Mouse (Mus musculus) limb, embryonic 11.5 days (tissue): Measurements from ENCODE around the gene Gm36864. TPM values are rescaled to one million over a fixed set of nuclear protein-coding genes. Genes with fewer than 3 reads are reported as not detected.
"Not testable (repeated sequence)": the region's sequence is repeated elsewhere in the genome, so short reads cannot be mapped to it uniquely, and the experiment has no call there.

Experiments
- ATAC-seq: fragments of 200-750 bp; cut with Nextera tagmentation; 2 replicates; pipeline ENCODE4 v1.8.0; 2017; ENCODE audit warnings: low read depth; ENCODE audit not compliant: insufficient number of reproducible peaks, low FRiP score, low TSS enrichment
- DNase-seq: peaks from one replicate; pipeline ENCODE4 v3.0.0-alpha.2; 2015; ENCODE audit warnings: low spot score
- H3K27ac ChIP-seq: fragments of 300-500 bp; sonication (generic); replicated peaks from 2 replicates; pipeline ENCODE4 v1.5.1; 2014; ENCODE audit warnings: low read depth, mild to moderate bottlenecking, low read length
- H3K27me3 ChIP-seq: fragments of 300-500 bp; sonication (generic); 2 replicates; pipeline ENCODE4 v1.6.1; 2014; ENCODE audit warnings: mild to moderate bottlenecking, low read length, mixed read lengths; ENCODE audit not compliant: control insufficient read depth, insufficient read depth
- H3K36me3 ChIP-seq: fragments of 300-500 bp; sonication (generic); 2 replicates; pipeline ENCODE4 v1.6.1; 2014; ENCODE audit warnings: mild to moderate bottlenecking, low read length, moderate library complexity, mixed read lengths; ENCODE audit not compliant: control insufficient read depth, insufficient read depth
- H3K4me1 ChIP-seq: fragments of 300-500 bp; sonication (generic); 2 replicates; pipeline ENCODE4 v1.6.1; 2014; ENCODE audit warnings: low read length, mixed read lengths; ENCODE audit not compliant: control insufficient read depth, insufficient read depth
- H3K4me2 ChIP-seq: fragments of 300-500 bp; sonication (generic); 2 replicates; pipeline ENCODE4 v1.6.1; 2014; ENCODE audit warnings: low read depth, mild to moderate bottlenecking, moderate library complexity; ENCODE audit not compliant: severe bottlenecking
- H3K4me3 ChIP-seq: fragments of 300-500 bp; sonication (generic); 2 replicates; pipeline ENCODE4 v1.5.1; 2014; ENCODE audit warnings: low read depth, low read length
- H3K9ac ChIP-seq: fragments of 300-500 bp; sonication (generic); 2 replicates; pipeline ENCODE4 v1.6.1; 2014; ENCODE audit warnings: mild to moderate bottlenecking, low read length
- H3K9me3 ChIP-seq: fragments of 300-500 bp; sonication (generic); 2 replicates; pipeline ENCODE4 v1.6.1; 2016; ENCODE audit warnings: low read length; ENCODE audit not compliant: control insufficient read depth
- WGBS: fragments of 180-500 bp; shearing (Covaris S2); extraction: QIAGEN DNeasy Blood & Tissue Kit; methylation state at CpG from one replicate; pipeline ENCODE4 v1.1.7; 2014; 5-methylcytosine and 5-hydroxymethylcytosine counted together
- polyA plus RNA-seq: library from polyadenylated mRNA; unstranded; fragments of >200 nt; fragmentation: Nextera tagmentation; extraction: Ambion mirVana; gene quantifications from 2 replicates; pipeline ENCODE4 v1.2.1, GENCODE M21; 2014

The Gm36864 gene
- polyA plus RNA-seq, 1 experiment from 2014 or later = not detected

- 86% methylated on average over 5 of the region's 6 CpGs for WGBS
- H3K4me3 ChIP-seq, H3K27me3 ChIP-seq, H3K9me3 ChIP-seq, H3K27ac ChIP-seq, H3K4me1 ChIP-seq, DNase-seq, H3K36me3 ChIP-seq, ATAC-seq, H3K4me2 ChIP-seq, H3K9ac ChIP-seq: not testable (repeated sequence)
These were observed 13.6 kb upstream of the Gm36864 start for GRCm38 (mm10) chr7:44222335-44222734.

- no peaks in the 10 kb centered on the region for H3K36me3 ChIP-seq
- no peaks in the 10 kb centered on the region for H3K27me3 ChIP-seq
- no peak within 1 kb of the TSS for H3K9ac ChIP-seq
- no peak within 1 kb of the TSS for H3K4me3 ChIP-seq
- no peak for ATAC-seq
- WGBS = 42% methylated on average over 1 of the region's 1 CpGs
- H3K27ac ChIP-seq = no peak within 1 kb of the TSS
- no peak within 1 kb of the TSS for H3K4me2 ChIP-seq
- no peak for DNase-seq
- H3K4me1 ChIP-seq = no peaks in the 10 kb centered on the region
- no peaks in the 10 kb centered on the region for H3K9me3 ChIP-seq
These were observed 10.9 kb upstream of the Gm36864 start, which contains the start of gene Klk1 for GRCm38 (mm10) chr7:44225076-44225475. TSS of gene Klk1 (plus strand) at chr7:44225360.

- ATAC-seq (no peak), DNase-seq (no peak)
- WGBS = 65% methylated on average over 2 of the region's 2 CpGs
- Histone ChIP-seq H3K9me3 (no peaks in the 10 kb centered on the region), H3K36me3 (no peaks in the 10 kb centered on the region), H3K27me3 (no peaks in the 10 kb centered on the region), H3K27ac (no peak overlapping the region), H3K4me3 (no peak overlapping the region), H3K4me1 (no peaks in the 10 kb centered on the region), H3K4me2 (no peak overlapping the region), H3K9ac (no peak overlapping the region)
These were observed 3.9 kb downstream of the Gm36864 start for GRCm38 (mm10) chr7:44239913-44240312.

DNA sequence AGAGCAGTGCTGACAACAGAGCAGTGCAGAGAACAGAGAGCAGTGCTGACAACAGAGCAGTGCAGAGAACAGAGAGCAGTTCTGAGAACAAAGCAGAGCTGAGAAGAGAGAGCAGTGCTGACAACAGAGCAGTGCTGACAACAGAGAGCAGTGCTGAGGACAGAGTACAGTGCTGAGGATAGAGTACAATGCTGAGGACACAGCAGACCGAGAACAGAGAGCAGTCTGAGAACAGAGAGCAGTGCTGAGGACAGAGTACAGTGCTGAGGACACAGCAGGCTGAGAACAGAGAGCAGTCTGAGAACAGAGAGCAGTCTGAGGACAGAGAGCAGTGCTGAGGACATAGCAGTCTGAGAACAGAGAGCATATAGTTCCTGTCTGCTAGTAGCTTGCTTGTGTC lies 4.7 kb downstream of the Gm36864 start:
- no peaks in the 10 kb centered on the region for H3K36me3 ChIP-seq
- WGBS = 50% methylated on average over 1 of the region's 1 CpGs
- peaks cover 5% of the 10 kb centered on the region; the same call in 1 of the 2 replicates for H3K4me1 ChIP-seq
- no peak overlapping the region for H3K27ac ChIP-seq
- DNase-seq (no peak), ATAC-seq (no peak)
- H3K4me2 ChIP-seq = no peak overlapping the region
- no peaks in the 10 kb centered on the region for H3K9me3 ChIP-seq
- no peak overlapping the region for H3K4me3 ChIP-seq
- no peaks in the 10 kb centered on the region for H3K27me3 ChIP-seq
- H3K9ac ChIP-seq = no peak overlapping the region

DNA sequence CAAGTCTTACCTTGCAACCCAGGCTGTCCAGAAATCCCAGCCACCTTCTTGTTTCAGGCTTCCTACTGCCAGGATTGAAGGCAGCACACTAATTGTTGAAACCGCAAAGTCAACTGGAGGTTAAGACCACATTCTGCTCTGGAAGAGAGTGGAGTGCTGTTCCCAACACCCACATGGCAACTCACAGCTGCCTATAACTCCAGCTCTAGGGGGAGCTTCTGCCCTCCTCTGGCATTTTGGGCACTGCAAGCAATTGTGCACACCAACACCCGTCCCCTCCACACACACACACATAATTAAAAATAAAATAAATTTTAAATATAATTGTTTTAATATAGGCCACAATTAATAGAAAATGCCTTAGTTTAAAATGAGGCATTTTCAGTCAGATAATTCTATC lies 5.2 kb downstream of the Gm36864 start:
- Histone ChIP-seq H3K4me2 (no peak overlapping the region), H3K4me3 (no peak overlapping the region)

GRCm38 (mm10) chr7:44244080-44244479 lies 8.1 kb downstream of the Gm36864 start:
- peaks cover 5% of the 10 kb centered on the region; the same call in 1 of the 2 replicates for H3K4me1 ChIP-seq
- DNase-seq = no peak
- no peak overlapping the region for H3K27ac ChIP-seq
- no peaks in the 10 kb centered on the region for H3K9me3 ChIP-seq
- H3K36me3 ChIP-seq = no peaks in the 10 kb centered on the region; the same call in 1 of the 2 replicates
- no peak overlapping the region for H3K4me2 ChIP-seq
- H3K27me3 ChIP-seq = no peaks in the 10 kb centered on the region
- H3K9ac ChIP-seq = no peak overlapping the region
- H3K4me3 ChIP-seq = no peak overlapping the region
- WGBS = 70% methylated on average over 1 of the region's 1 CpGs
- no peak for ATAC-seq

More for the DNA sequence above, 5.2 kb downstream of the Gm36864 start:
- Histone ChIP-seq H3K9me3 (no peaks in the 10 kb centered on the region), H3K27me3 (no peaks in the 10 kb centered on the region), H3K36me3 (no peaks in the 10 kb centered on the region), H3K9ac (no peak overlapping the region), H3K4me1 (peaks cover 5% of the 10 kb centered on the region; the same call in 1 of the 2 replicates), H3K27ac (no peak overlapping the region)
- no peak for ATAC-seq
- DNase-seq = no peak
- WGBS = 65% methylated on average over 2 of the region's 2 CpGs

GRCm38 (mm10) chr7:44246055-44246983 lies 10.3 kb downstream of the Gm36864 start, which contains the start of the genes 1700028J19Rik and 2410002F23Rik:
TSS of gene 1700028J19Rik (minus strand) at chr7:44246695.
TSS of gene 2410002F23Rik (plus strand) at chr7:44246722.
- peaks cover 14% of the 10 kb centered on the region; the same call in 1 of the 2 replicates for H3K36me3 ChIP-seq

DNA sequence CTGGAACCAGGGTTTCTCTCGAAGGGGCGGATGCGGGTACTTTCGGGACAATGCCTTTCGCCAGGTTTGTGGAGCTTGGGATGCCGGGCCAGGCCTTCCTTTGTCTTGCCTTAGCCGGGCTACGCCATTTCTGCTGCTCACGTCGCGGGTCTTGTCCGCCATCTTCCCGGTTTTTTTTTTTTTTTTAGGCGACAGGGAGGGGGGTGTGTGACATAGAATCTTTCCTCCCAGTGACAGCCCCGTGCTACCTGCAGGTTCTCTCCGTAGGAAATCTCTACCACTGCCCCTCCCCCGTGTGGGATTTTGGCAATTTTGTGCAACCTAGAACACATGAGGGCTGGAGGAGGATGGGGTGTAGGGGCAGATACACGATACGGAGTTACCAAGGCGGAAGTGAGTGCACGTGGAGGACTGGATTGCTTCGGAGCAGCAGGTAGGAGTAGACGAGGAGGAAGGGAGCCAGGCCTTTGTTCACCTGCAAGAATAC lies 11.1 kb downstream of the Gm36864 start:
- DNase-seq = no peak
- Histone ChIP-seq H3K9ac (peak overlapping the region; percentile 96), H3K4me2 (peak overlapping the region; percentile 71), H3K4me1 (peaks cover 5% of the 10 kb centered on the region; the same call in 1 of the 2 replicates), H3K27ac (peak overlapping the region; percentile 56; the same call in 1 of the 2 replicates), H3K4me3 (peak overlapping the region; percentile 88), H3K36me3 (peaks cover 14% of the 10 kb centered on the region; the same call in 1 of the 2 replicates), H3K9me3 (no peaks in the 10 kb centered on the region), H3K27me3 (no peaks in the 10 kb centered on the region)
- WGBS = 0% methylated on average over 23 of the region's 23 CpGs
- peak; percentile 18 for ATAC-seq

More at GRCm38 (mm10) chr7:44246055-44246983, 10.3 kb downstream of the Gm36864 start, which contains the start of the genes 1700028J19Rik and 2410002F23Rik:
- DNase-seq (peak; percentile 94), ATAC-seq (peak; percentile 86)
- Histone ChIP-seq H3K4me3 (peak within 1 kb of the TSS; percentile 88), H3K27ac (peak within 1 kb of the TSS; percentile 89), H3K9me3 (no peaks in the 10 kb centered on the region), H3K9ac (peak within 1 kb of the TSS; percentile 96), H3K4me2 (peak within 1 kb of the TSS; percentile 71), H3K4me1 (peaks cover 5% of the 10 kb centered on the region; the same call in 1 of the 2 replicates), H3K27me3 (no peaks in the 10 kb centered on the region)
- WGBS = under 1% methylated on average over 62 of the region's 62 CpGs
